Mouse (Mus musculus): ENCODE measurements around the gene Fdxacb1.

GRCm38 (mm10) chr9:50798368-50798767, 30.3 kb downstream of the Fdxacb1 start:
- TF ChIP-seq EP300 (IDR thresholded peaks at IDR 0.05; ENCODE audit: low read depth) = no peak
- TF ChIP-seq CTCF (IDR thresholded peaks at IDR 0.05; ENCODE audit: low read depth) = no peak

Measured in liver, embryonic 14.5 days (tissue).